Mouse (Mus musculus) lung, adult 2 months (tissue): ENCODE measurements at regions not wholly inside any gene's neighbourhood (a gene's known extent, or its start where the extent isn't known, plus 50 kb on each side); places are given as distances from the start of the nearest gene placed in this dataset.

Source experiments
- CTCF ChIP-seq: fragments of 200-500 bp; IDR thresholded peaks from 2 replicates; pipeline ENCODE4 v1.5.1; 2011; ENCODE audit warnings: mild to moderate bottlenecking, low read length, control low read depth; ENCODE audit not compliant: insufficient read depth
- POLR2A ChIP-seq: fragments of 200-500 bp; IDR thresholded peaks from 2 replicates; pipeline ENCODE4 v1.6.1; 2011; ENCODE audit warnings: low read depth, mild to moderate bottlenecking, control low read depth, low read length, borderline replicate concordance; ENCODE audit errors: extremely low read depth

- TF ChIP-seq CTCF (no peak), POLR2A (no peak)
These were observed 182.7 kb upstream of the Ptger4 start for GRCm38 (mm10) chr15:5426641-5427040.
